12 mouse cellular contexts compared by ENCODE assay signal in the genomic region with DNA sequence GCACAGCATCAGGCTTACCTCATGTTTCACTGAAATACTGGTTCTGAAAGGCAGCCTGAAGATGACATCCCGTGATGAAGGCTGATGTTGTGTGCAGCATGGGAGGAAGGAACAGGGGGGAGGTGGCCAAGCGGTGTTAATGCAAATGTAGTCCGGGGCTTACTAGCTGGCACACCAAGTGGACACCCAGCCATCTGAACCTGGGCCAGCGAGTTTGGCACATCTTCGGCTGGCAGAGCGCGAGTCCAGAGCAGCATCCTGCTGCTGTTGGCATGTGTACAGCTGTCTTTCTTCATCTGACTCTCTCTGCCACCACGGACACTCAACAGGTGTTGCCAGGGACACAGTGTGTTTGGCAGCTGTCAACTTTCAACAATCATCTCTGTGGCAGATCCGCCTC.
DNase-seq lines count a peak whose midpoint lies in the region; ATAC-seq and TF ChIP-seq lines count a peak whose summit lies in the region.
"Had no signal": no experiment of that assay in that cellular context is flagged by ENCODE, and none has a peak within 500 bp of the region (broad histone marks: within the 10 kb centered on the region; RNA-seq: fewer than 3 reads in every experiment).

No protein-coding gene starts in this region.

- H3K9ac ChIP-seq in hindbrain, embryonic 14.5 days = no peak overlapping the region
- H3K9ac ChIP-seq in liver, adult 2 months (ENCODE audit: low read depth, low read length) = no peak overlapping the region
- H3K9ac ChIP-seq: heart, embryonic 15.5 days; limb, embryonic 13.5 days; lung, embryonic 15.5 days had no signal

- no peak overlapping the region for H3K4me3 ChIP-seq in hindbrain, embryonic 14.5 days (replicated peaks; ENCODE audit: low read length)
- no peak overlapping the region for H3K4me3 ChIP-seq in hindbrain, embryonic 10.5 days
- no peak overlapping the region for H3K4me3 ChIP-seq in liver, adult 2 months (ENCODE audit: insufficient read depth, low read depth, low read length)
- H3K4me3 ChIP-seq: heart, embryonic 15.5 days; limb, embryonic 13.5 days; lung, embryonic 15.5 days had no signal

- H3K36me3 ChIP-seq in hindbrain, embryonic 14.5 days (replicated peaks; ENCODE audit: control insufficient read depth, insufficient read depth) = no peaks in the 10 kb centered on the region
- H3K36me3 ChIP-seq in hindbrain, embryonic 10.5 days = no peaks in the 10 kb centered on the region
- no peaks in the 10 kb centered on the region for H3K36me3 ChIP-seq in liver, adult 2 months (ENCODE audit: control insufficient read depth, insufficient read depth, low read length)
- H3K36me3 ChIP-seq: heart, embryonic 15.5 days; limb, embryonic 13.5 days; lung, embryonic 15.5 days had no signal

- peak; percentile 71; the same call in 1 of the 2 replicates for ATAC-seq in hindbrain, embryonic 14.5 days (ENCODE audit: low FRiP score)

- 79% methylated on average over 9 of the region's 9 CpGs for WGBS in hindbrain, embryonic 14.5 days
- WGBS in hindbrain, embryonic 10.5 days = 90% methylated on average over 9 of the region's 9 CpGs
- WGBS in liver, adult 2 months = 59% methylated on average over 9 of the region's 9 CpGs

- DNase-seq in hindbrain, embryonic 14.5 days (ENCODE audit: low spot score) = peak; percentile 49
- DNase-seq in hindbrain, embryonic 10.5 days (ENCODE audit: low spot score) = no peak
- DNase-seq in liver, adult 2 months (ENCODE audit: extremely low read depth, low read depth, low spot score) = peak; percentile 3
- no peak for DNase-seq in liver
- DNase-seq in cerebellum, adult 11-12 months = peak; percentile 34
- DNase-seq in cerebellum, postnatal 25 days = peak; percentile 39 to 55
- no peak for DNase-seq in lung, postnatal 14 days
- DNase-seq: kidney, postnatal 25 days; right cerebral cortex, postnatal 14 days had no signal

- no peak overlapping the region for H3K4me2 ChIP-seq in hindbrain, embryonic 14.5 days (replicated peaks)
- H3K4me2 ChIP-seq: heart, embryonic 15.5 days; limb, embryonic 13.5 days; lung, embryonic 15.5 days had no signal

- no peak for TF ChIP-seq POLR2A in liver, adult 2 months (IDR thresholded peaks at IDR 0.05; ENCODE audit: extremely low read depth, insufficient read depth, low read length)

- no peaks in the 10 kb centered on the region for H3K4me1 ChIP-seq in hindbrain, embryonic 14.5 days (replicated peaks; ENCODE audit: control insufficient read depth, insufficient read depth, low read length)
- H3K4me1 ChIP-seq in hindbrain, embryonic 10.5 days (replicated peaks) = no peaks in the 10 kb centered on the region
- no peaks in the 10 kb centered on the region for H3K4me1 ChIP-seq in liver, adult 2 months (ENCODE audit: control insufficient read depth, insufficient read depth, low read length)
- H3K4me1 ChIP-seq: heart, embryonic 15.5 days; limb, embryonic 13.5 days; lung, embryonic 15.5 days had no signal

- no peak for TF ChIP-seq CTCF in liver, adult 2 months (IDR thresholded peaks at IDR 0.05; ENCODE audit: low read depth, low read length)

- H3K79me2 ChIP-seq in liver, adult 2 months (ENCODE audit: control insufficient read depth, insufficient read depth, low read length) = no peaks in the 10 kb centered on the region

- no peak overlapping the region for H3K27ac ChIP-seq in hindbrain, embryonic 14.5 days
- no peak overlapping the region for H3K27ac ChIP-seq in hindbrain, embryonic 10.5 days
- H3K27ac ChIP-seq in liver, adult 2 months (replicated peaks; ENCODE audit: insufficient read depth, low read depth, low read length) = no peak overlapping the region
- H3K27ac ChIP-seq: heart, embryonic 15.5 days; limb, embryonic 13.5 days; lung, embryonic 15.5 days had no signal

- H3K9me3 ChIP-seq in hindbrain, embryonic 14.5 days (ENCODE audit: control insufficient read depth, low read length) = no peaks in the 10 kb centered on the region
- H3K9me3 ChIP-seq in hindbrain, embryonic 10.5 days = no peaks in the 10 kb centered on the region
- H3K9me3 ChIP-seq: heart, embryonic 15.5 days; limb, embryonic 13.5 days; lung, embryonic 15.5 days had no signal

- H3K27me3 ChIP-seq in hindbrain, embryonic 14.5 days (ENCODE audit: control insufficient read depth, insufficient read depth, low read length) = no peaks in the 10 kb centered on the region
- no peaks in the 10 kb centered on the region for H3K27me3 ChIP-seq in hindbrain, embryonic 10.5 days (ENCODE audit: insufficient read depth, poor library complexity, severe bottlenecking)
- H3K27me3 ChIP-seq in liver, adult 2 months (ENCODE audit: control insufficient read depth, insufficient read depth, low read length) = no peaks in the 10 kb centered on the region
- H3K27me3 ChIP-seq: heart, embryonic 15.5 days; limb, embryonic 13.5 days; lung, embryonic 15.5 days had no signal

Comparison
In these comparisons a context has a peak if more than half of its experiments do, and no peak if none do; other contexts are left out.
1. DNase-seq: peak in hindbrain, embryonic 14.5 days (single experiment), liver, adult 2 months (single experiment), cerebellum, adult 11-12 months (single experiment) and cerebellum, postnatal 25 days (2 of 2); none in hindbrain, embryonic 10.5 days (single experiment), liver (single experiment) and lung, postnatal 14 days (single experiment).